Mouse (Mus musculus) naive thymus-derived CD4-positive, alpha-beta T cell, adult 2 months (primary cell): ENCODE results near the gene Fzd1.

Experiments used
- DNase-seq: peaks from one replicate; pipeline ENCODE4 v3.0.0-alpha.2; 2011; ENCODE audit warnings: low read depth

Gene Fzd1

DNA sequence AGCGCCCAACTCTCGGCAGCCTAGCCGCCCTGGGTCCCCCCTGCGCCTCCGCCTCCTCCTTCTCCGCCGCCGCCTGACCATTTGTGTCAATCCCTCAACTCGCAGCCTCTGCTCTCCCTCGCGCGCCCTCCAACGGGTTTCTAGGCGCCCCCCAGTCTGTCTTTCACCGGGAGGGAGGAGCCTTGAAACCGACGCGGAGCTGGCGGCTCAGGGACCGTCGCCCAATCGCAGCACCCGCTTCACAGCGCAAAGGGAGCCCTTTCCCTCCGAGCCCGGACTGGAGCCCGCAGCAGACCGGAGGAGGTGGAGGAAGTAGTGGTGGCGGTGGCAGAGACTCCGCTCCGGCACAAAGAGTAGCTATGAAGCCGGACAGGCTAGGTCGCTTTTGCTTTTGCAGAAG, at the start of gene Fzd1:
Fzd1 (minus strand) TSS at position 134 of the 400 bp plus-strand sequence.
- no peak for DNase-seq

DNA sequence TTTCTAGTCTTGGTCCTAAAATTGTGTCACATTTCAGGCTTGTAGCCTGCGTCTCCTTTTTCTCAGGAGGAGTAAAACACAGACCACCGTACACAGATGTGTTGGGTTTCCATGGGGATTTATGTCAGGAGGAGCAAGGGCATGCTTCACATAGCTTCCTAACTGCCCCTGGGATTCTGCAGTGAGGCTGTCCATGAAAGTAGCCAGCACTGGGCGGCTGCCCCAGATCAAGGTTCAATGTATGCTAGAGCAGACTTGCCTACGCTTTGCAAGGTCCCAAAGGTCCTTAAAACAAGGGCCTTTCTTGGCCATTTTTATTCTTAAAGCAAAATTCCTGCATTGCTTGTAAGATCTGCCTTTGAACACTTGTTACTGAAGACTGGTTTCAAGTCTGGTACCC, 47.4 kb upstream of the Fzd1 start:
- DNase-seq = no peak

DNA sequence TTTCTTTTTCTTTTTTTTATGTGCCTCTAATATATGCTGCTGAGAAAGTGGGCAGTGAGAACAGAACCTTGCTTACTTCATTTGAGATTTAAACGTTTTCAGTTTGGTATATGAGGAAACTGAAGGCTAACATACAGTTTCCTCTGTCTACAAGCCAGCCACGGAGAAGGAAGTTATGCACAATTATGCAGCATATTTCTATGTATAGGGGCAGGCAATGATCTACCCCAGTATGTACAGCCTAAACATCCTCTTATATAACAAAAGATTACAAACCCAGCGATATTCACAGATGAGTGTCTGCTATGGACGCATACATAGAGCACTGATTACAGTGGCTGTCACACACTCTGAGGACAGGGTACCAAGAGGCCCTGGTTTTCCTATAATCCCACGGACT, 45.9 kb upstream of the Fzd1 start:
- DNase-seq = no peak

DNA sequence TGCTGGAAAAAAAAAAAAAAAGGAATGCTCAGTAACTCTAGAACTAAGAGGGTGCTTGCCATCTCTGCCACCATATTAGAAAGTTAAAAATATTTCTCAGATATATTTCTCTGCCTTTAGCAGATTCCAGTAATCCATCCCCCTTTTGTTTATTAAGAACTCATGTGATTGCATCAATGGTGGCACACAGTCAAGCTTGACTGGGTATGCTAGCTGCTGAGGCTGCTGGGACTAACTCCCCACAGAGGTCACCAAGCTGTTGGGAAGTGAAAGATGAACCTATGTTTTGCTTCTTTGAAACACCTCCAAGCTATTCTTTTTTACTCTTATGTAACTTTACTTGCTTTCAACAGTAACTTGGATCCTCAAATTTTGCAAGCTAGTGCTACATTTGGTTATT, 44.1 kb upstream of the Fzd1 start:
- no peak for DNase-seq

DNA sequence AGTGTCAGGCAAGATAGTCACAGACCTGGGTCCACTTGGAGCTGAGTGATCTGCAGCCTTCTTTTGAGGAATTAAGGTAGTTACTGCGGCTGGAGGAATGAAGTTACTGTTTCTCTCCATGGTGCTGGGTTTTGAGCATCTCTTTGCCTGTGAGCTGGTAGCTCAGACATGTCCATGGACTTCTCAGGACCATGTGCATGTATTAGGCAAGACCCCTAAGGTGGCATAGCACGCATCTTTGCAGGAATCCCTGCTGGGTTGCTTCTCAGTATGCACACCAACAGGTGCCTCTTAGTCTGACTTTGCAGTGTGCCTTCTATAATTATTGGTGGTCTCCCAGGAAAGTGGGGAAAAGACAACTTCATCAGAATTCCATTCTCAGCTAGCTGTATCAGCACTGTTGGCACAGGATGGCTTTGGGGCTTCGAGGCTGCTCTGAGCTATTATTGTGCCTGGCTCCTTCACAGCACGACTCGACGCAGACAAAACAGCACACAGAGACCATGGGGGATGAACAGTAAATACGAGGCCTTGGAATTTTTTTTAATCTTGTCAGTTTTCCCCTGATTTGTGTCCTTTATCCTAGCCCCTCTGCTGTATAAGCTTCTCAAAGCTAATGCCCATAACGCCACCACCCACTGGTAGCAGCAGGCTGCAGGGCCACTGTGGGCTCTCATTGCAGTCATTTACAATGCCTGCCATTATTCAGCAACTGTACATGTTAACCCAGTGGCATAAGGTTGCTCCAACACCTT, 43.4 kb upstream of the Fzd1 start:
- no peak for DNase-seq

DNA sequence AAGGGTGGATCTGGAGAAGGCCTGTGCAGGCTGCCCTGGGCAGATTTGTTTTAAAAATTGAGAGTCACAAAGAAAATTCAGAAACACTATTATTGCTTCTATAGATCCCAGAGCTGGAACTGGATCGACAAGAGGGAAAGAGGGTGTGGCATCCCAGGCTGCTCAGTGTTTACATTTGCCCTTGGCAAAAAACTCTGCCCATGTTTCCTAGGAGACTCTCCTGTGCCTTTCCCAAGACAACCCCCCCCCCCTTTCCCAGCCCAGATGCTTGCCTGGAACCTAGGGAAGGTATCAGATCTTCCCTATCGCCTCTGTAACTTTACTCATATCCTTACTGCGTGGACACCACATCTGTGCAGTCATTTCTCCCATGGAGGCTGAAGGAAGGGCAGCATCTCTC, 33.4 kb upstream of the Fzd1 start:
- no peak for DNase-seq

DNA sequence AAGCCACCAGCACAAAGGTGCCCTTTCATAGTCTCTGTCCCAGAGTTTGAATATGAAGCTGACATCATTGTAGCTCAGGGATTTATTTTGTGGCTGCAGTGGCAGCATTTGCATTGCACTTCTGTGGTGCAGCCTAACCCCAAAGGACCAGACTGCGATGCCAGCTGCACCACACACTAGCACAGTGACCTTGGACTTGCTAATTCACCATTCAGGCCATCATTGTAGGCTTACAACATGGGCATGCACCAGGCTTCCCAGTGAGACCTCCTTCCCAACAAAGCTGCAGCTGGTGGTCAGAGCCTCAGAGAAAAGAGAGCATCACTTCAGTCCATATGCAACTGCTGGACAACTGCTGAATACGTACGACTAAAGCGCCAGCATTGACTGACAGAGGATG, 32.4 kb upstream of the Fzd1 start:
- no peak for DNase-seq

DNA sequence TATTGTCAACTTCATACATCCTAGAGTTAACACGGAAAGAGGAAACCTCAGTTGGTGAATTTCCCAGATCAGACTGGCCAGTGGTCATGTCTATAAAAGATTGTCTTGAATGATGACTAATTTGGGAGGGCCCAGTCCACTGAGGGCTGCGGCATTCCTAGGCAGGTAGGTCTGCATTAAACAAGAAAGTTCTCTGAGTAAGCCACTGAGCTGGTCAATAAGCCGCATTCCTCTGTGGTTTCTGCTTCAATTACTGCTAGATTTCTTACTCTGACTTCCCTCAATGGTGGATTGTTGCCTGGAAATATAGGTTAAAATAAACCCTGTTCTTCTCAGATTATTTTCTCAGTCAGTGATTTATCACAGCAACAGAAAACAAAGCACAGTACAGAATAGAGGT, 30.6 kb upstream of the Fzd1 start:
- DNase-seq = no peak

DNA sequence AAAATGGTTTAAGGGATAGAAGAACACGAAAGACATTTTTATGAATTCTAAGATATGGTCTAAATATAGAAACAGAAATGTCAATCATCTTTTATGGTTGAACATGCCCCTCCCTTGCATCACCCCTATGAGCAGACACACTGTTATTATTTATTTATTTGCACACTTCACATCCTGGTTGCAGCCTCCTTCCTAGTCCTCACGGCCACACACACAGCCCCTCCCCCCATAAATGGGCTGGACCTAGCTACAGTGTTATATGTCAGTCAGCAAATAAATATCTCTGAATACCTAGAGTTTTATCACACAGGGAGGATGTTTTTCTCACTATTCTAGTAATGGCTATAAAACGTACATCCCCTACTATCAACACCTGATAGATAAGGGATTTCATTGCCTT, 29.0 kb upstream of the Fzd1 start:
- no peak for DNase-seq

DNA sequence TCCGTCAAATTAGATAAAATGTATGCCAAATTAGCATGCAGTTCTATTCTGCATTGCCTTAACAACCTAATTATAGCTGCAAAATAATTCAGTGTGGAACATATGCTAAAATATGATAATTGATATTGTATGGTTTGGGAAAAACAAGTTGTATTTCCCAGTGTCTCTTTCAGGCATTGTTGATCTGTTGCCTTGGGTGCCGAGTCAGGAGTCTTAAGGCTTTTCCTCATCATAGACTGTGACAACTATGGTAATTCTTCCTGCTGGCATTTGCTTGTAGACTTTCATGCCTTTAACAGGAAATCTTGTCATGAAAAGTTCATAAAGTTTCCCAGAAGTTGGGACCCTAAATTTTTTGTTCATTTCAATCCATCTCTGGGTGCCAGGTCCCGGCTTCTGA, 20.4 kb upstream of the Fzd1 start:
- DNase-seq = no peak

DNA sequence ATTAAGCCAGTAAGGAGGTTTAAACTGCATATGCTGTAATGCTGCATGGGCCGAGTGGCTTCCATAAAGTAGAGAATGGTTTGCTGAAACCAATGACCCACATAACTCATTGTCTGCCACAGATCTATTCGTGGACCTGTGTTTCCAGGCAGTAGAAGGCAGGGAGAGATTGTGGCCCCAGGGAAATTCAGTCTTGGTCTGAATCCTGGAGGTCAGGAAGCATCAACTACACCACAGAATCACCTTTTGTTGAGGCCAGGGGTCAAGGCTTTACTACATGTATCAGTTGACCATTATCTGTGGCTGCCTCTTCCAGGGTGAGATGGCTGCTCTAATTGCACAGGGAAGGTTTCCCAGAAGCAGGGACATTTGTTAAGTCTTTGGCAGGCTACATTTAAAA, 18.7 kb upstream of the Fzd1 start:
- DNase-seq = no peak

DNA sequence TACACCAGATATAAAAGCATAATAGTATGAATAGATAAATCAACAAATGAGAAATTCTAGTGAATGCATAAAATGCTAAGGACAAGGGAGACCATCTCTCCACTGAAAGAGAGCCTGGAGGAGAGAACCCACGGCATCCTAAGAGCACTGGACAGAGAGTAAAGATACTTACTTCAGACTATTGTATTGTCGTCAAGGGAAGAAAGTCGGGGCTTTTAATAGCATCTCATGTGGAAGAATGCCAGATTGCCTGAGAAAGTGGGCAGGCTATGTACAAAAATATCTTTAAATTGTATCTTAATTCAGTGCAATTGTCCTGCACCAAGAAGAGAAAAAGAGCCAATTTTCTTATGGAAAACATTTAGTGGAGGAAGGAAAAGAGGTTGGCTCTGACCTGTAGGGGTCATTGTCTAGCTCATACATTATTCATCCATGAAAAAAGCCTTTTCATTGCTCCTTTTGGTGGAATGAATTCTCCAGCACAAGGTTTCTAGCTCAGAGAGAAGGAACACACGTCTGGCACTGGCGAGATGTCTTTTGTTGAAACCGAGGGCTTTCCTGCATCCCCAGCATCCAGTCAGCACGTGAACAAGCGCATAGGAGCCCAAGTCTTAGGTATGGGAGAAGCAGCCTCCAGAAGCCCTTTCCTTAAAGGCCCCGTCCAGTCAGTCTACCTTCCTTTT, 15.4 kb upstream of the Fzd1 start:
- DNase-seq = no peak

DNA sequence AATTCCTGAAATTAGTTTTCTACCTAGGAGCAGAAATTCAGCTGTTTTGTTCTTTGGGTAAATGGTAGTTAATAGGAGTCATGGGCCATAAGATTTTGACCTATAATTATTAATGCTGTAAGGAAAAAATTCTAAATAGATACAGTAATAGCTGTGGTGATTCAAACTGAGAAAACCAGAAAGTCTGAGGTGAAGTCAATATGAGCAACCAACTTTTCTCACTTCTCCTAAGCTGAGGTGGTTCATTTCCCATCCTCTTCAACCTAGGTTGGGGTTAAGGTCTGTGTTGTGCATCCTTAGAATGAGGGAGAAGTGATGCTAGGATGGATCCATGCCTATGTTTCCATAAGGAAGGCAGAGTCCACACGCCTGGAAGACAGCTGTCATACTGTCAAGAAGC, 12.8 kb upstream of the Fzd1 start:
- DNase-seq = no peak

DNA sequence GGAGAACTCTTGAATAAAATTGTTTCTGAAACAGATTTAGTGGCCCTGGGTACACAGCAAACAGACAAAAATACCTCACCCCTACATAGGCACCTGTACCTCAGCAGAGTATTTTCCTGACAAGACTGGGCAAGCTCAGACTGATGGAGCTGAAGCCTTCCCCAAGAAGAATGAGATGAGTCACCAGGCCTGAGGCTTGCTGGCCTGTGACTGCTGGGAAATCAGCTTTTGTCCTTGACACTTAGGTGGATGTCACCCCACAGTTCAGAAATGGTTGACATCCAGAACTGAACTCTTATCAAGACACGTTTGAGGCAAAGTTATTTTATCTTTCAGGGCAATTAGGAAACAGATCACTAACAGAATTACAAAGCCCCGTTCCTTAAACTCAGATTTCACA, 10.1 kb upstream of the Fzd1 start:
- DNase-seq = no peak

DNA sequence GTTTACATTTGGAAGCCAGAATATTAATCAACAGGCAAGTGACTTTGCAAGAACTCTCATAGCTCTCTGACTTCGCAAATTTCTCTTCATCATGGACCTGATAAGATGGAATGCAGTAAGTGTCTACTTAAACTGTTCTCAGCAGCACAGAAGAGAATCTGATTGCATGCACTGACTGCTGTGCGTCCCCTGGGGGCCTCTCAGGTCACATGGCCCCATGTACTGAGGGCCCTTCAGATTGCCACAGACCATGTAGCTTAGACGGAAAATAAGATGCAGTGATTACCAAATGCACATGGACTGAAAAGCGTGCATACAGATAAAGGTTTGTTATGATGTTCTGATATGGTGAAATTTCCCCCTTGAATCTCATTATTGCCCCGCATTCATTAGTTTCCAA, 8.9 kb upstream of the Fzd1 start:
- DNase-seq = no peak

DNA sequence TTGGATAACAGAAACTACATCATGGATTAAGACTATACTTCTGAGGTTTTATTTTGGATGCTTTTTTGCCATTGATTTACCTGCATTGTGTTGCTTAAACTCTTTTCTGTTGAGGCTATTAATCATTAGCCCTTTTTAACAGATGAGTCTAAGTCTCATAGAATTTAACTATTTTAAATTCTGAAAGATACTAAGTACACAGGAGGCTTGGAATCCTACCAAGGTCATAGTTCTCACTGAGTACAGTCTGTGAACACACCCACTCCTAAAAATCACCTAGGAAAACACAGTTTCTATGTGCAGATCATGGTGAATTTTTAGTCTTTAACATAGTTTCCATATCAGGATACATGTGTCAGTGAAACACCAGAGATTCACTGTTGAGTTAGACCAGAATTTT, 4.1 kb upstream of the Fzd1 start:
- DNase-seq = no peak

DNA sequence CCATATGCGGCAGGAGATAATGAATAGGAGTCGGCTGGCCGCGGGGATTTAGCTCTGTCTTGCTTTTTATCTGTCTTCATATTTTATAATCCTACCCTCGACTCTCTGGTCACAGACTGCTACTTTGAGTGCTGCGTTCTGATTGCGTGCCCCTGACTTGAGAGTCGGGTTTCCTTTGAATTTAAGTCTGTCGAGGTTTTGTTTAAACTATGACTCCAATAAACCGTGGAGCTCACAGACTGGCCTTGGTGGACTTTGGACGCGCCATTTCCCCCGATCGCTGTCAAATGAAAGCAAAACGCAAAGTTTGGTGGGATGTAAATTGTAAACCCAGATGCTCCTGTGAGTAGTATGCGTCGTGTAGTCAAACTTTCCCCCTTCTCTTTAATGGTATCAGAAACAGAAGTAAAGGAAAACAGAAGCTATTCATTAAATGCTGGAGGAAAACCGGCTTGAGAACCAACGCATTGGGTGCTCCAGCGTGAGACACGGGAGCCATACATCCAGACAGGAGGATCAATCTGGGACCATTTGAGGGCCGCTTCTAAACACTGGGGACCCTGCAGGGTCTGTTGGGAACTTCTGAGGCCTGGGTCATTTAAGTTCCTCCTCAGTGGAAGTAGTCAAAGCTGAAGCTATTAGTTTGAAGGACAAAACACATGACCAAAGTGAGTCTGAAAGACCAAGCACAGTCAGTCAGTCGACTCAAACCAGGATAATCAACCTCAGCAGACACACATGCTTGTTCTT, 671 bp upstream of the Fzd1 start:
- DNase-seq = no peak

DNA sequence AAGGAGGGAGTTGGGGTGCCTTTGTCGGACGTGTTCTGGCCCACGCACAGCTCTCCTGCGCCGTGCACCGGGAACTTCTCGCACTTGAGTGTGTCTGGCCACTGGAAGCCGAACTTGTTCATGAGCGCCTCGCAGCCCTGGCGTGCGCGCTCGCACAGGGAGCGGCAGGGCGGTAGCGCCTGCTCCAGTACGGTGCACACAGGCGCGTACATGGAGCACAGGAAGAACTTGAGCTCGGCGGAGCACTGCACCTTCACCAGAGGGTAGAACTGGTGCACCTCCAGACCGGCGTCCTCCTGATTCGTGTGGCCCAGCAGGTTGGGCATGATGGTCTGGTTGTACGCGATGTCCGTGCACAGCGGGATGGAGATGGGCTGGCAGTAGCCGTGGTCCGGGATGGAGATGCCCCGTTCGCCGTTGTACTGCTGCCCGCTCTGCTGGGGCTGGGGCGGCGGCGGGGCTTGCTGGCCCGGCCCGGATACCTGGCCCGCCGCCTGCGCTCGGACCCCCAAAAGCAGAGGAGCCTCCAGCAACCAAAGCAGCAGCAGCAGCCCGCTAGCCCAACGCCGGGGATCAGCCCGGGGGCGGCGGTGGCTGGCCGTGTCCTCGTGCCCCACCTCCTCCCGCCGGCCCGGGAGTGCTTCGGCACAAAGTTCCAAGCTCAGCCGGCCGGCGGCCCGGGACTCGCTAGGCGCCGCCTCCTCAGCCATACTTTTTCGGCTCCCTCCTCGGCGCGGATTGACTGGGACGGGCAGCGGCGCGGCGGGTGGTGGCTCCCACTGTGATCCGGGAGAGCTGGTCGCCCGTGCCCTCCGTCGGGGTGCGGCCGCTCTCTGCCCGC, 744 bp downstream of the Fzd1 start:
- DNase-seq = no peak

DNA sequence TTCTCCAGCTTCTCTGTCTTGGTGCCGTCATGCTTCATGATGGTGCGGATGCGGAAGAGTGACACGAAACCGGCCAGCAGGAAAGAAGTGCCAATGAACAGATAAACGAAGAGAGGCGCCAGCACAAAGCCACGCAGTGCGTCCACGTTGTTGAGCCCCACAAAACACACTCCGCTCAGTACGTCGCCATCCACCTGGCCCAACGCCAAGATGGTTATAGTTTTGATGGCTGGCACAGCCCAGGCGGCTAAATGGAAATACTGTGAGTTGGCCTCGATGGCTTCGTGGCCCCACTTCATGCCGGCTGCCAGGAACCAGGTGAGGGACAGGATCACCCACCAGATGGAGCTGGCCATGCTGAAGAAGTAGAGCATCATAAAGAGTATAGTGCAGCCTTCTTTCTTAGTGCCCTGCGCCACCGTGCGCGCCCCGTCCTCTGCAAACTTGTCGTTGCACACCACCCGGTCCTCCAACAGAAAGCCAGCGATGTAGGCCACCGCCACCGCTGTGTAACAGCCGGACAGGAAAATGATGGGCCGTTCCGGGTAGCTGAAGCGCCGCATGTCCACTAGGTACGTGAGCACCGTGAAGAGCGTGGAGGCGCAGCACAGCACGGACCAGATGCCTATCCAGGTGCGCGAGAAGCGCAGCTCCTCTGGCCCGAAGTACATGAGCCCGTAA, 1.7 kb downstream of the Fzd1 start:
- no peak for DNase-seq

DNA sequence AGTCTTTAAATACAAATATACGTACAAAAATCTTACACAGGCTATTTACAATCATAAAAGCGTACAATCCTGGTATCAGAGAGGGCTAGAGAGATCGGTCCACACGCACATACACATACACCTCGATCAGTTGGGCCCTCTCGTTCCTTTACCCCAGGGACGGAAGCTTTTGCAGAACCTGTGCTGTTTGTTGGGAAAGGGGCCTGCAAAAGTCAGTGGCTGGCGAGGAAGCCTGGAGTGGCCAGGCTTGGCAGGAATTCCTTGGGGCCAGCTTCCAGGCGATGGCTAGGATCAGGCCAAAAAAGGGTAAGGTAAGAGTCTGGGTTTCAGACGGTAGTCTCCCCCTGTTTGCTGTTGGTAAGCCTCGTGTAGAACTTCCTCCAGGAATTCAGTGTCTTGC, 2.5 kb downstream of the Fzd1 start:
- DNase-seq = no peak

DNA sequence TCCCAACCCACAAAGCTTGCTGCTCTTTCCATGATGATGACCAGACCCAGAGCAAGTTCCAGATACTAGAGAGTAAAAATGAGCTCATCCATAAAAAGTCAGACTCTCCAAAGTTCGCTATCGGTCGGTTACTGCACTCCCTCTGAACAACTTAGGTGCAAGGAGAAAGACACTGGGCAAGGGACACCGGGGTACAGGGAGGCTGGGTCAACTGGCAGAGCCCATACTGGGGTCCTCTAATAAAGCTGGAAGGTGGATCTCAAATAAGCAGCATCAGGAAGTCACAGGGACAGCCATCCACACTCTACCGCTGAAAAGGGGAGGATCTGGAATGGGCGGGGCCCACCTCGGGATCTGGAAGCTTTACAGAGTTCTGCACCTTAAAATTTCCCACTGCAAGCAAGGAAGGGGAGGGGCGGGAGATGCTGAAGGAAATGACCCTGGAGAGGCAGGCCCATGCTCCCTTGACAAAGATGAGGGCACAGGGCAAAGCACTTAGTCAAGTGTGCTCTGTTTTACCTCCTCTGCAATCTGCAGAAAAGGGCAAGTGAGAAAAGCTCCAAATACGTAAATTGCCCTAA, 3.0 kb downstream of the Fzd1 start:
- DNase-seq = no peak
